Mouse (Mus musculus) intestine, embryonic 16.5 days (tissue): ENCODE data around the gene Gm37240. TPM values are rescaled to one million over a fixed set of nuclear protein-coding genes. Genes with fewer than 3 reads are reported as not detected.

Experiments used
- ATAC-seq: fragments of 200-750 bp; cut with Nextera tagmentation; 2 replicates; pipeline ENCODE4 v1.8.0; 2017; ENCODE audit warnings: moderate TSS enrichment, moderate library complexity
- H3K27ac ChIP-seq: fragments of 300-500 bp; sonication (generic); 2 replicates; pipeline ENCODE4 v1.5.1; 2014; ENCODE audit warnings: mild to moderate bottlenecking, low read length
- H3K27me3 ChIP-seq: fragments of 300-500 bp; sonication (generic); replicated peaks from 2 replicates; pipeline ENCODE4 v1.6.1; 2014; ENCODE audit warnings: low read length, control low read depth, mixed read lengths; ENCODE audit not compliant: control insufficient read depth, insufficient read depth
- H3K36me3 ChIP-seq: fragments of 300-500 bp; sonication (generic); 2 replicates; pipeline ENCODE4 v1.6.1; 2014; ENCODE audit warnings: low read length, control low read depth; ENCODE audit not compliant: control insufficient read depth, insufficient read depth
- H3K4me1 ChIP-seq: fragments of 300-500 bp; sonication (generic); 2 replicates; pipeline ENCODE4 v1.6.1; 2014; ENCODE audit warnings: low read length, control low read depth, mixed read lengths; ENCODE audit not compliant: control insufficient read depth, insufficient read depth
- H3K4me2 ChIP-seq: fragments of 300-500 bp; sonication (generic); 2 replicates; pipeline ENCODE4 v1.6.1; 2014; ENCODE audit warnings: low read depth, low read length, control low read depth
- H3K4me3 ChIP-seq: fragments of 300-500 bp; sonication (generic); 2 replicates; pipeline ENCODE4 v1.5.1; 2014; ENCODE audit warnings: mild to moderate bottlenecking, low read length
- H3K9ac ChIP-seq: fragments of 300-500 bp; sonication (generic); 2 replicates; pipeline ENCODE4 v1.6.1; 2014; ENCODE audit warnings: low read depth, low read length
- H3K9me3 ChIP-seq: fragments of 300-500 bp; sonication (generic); 2 replicates; pipeline ENCODE4 v1.6.1; 2016; ENCODE audit warnings: low read length, control low read depth; ENCODE audit not compliant: control insufficient read depth
- WGBS: fragments of 180-500 bp; shearing (Covaris S2); extraction: QIAGEN DNeasy Blood & Tissue Kit; methylation state at CpG from one replicate; pipeline ENCODE4 v1.1.7; 2014; 5-methylcytosine and 5-hydroxymethylcytosine counted together
- polyA plus RNA-seq: library from polyadenylated mRNA; unstranded; fragments of >200 nt; fragmentation: Nextera tagmentation; extraction: Ambion mirVana; gene quantifications from 2 replicates; pipeline ENCODE4 v1.2.1, GENCODE M21; 2015

Gm37240 gene
- polyA plus RNA-seq, 1 experiment from 2014 or later: 6.8 TPM

DNA sequence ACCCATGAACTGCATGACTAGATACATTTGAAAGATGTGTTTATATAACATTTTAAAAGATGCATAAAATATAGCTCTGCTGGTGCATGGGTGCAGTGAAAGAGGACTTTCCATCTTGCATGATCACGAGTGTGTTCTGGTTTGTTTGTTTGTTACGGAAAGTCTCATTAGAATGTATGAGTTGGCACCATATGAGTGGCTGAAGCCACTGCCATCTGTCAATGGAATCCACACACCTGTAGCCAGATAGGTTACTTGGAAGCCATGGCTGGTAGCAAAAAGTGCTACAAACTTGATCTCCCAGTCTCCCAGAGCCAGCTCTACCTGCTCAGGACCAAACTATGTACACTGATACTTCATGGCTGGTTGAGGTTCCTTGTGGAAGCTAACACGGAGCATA lies 231.8 kb downstream of the Gm37240 start:
- no peak overlapping the region for H3K27ac ChIP-seq
- no peaks in the 10 kb centered on the region for H3K27me3 ChIP-seq
- no peak for ATAC-seq
- H3K4me1 ChIP-seq: no peaks in the 10 kb centered on the region
- WGBS: 90% methylated on average over 3 of the region's 3 CpGs
- no peak overlapping the region for H3K9ac ChIP-seq
- no peak overlapping the region for H3K4me3 ChIP-seq
- H3K4me2 ChIP-seq: no peak overlapping the region
- no peaks in the 10 kb centered on the region for H3K9me3 ChIP-seq
- peaks cover 3% of the 10 kb centered on the region; the same call in 1 of the 2 replicates for H3K36me3 ChIP-seq

GRCm38 (mm10) chr3:85652727-85653665 lies 234.3 kb downstream of the Gm37240 start:
- Histone ChIP-seq H3K9me3 (no peaks in the 10 kb centered on the region), H3K4me3 (no peak overlapping the region), H3K36me3 (peaks cover 3% of the 10 kb centered on the region; the same call in 1 of the 2 replicates), H3K9ac (no peak overlapping the region), H3K27me3 (no peaks in the 10 kb centered on the region), H3K4me2 (no peak overlapping the region), H3K27ac (no peak overlapping the region), H3K4me1 (no peaks in the 10 kb centered on the region)
- ATAC-seq: no peak
- 71% methylated on average over 4 of the region's 4 CpGs for WGBS

DNA sequence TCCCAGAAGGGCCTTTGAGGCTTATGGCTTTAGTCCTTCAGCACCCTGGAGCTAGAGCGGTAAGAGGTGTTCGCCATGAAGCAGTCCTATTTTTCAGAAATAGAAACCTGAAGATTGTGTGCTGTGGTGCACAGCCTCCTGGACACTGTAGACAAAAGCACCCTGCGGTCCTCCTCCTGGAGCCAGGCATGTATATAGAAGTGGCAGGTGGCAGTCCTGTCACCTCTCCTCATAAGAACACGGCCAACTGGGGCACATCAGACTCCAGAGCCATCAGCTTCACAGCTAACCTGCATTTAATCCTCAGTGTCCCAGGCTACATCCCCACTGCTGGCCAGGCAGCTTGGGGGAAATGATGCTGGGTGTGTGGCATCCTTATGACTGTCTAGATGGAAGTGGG lies 238.1 kb downstream of the Gm37240 start:
- H3K27ac ChIP-seq: no peak overlapping the region
- peaks cover 3% of the 10 kb centered on the region; the same call in 1 of the 2 replicates for H3K36me3 ChIP-seq
- H3K4me3 ChIP-seq: no peak overlapping the region
- no peak overlapping the region for H3K9ac ChIP-seq
- no peaks in the 10 kb centered on the region for H3K27me3 ChIP-seq
- H3K9me3 ChIP-seq: no peaks in the 10 kb centered on the region
- ATAC-seq: no peak
- H3K4me2 ChIP-seq: no peak overlapping the region
- WGBS: 91% methylated on average over 4 of the region's 4 CpGs
- no peaks in the 10 kb centered on the region for H3K4me1 ChIP-seq

DNA sequence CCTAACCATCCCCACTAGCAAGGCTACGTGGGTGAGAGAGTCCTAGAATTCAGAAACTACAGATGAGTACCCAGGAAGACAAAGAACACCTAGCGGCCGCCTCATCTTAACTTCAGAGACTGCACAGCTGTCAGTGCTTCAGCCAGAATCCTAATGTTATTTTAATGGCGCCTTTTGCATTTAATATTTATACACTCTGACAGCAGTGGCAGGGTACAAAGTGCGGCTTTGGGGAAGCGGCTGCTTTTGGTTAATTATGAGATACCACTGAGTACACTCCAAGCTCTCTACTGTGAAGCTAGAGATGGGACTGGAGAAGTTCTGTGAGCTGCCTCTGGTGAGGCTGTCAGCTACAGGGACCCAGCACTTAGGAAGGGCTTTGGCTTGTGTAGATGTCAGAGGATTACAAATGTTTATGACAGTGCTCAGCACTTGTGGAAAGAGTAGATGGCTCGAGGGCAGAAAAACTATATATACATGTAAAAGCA lies 241.8 kb downstream of the Gm37240 start:
- no peak overlapping the region for H3K4me3 ChIP-seq
- no peaks in the 10 kb centered on the region for H3K4me1 ChIP-seq
- no peaks in the 10 kb centered on the region; the same call in 1 of the 2 replicates for H3K36me3 ChIP-seq
- H3K27me3 ChIP-seq: no peaks in the 10 kb centered on the region
- no peak for ATAC-seq
- H3K27ac ChIP-seq: no peak overlapping the region
- WGBS: 63% methylated on average over 7 of the region's 7 CpGs
- H3K9me3 ChIP-seq: no peaks in the 10 kb centered on the region
- no peak overlapping the region for H3K9ac ChIP-seq
- H3K4me2 ChIP-seq: no peak overlapping the region

DNA sequence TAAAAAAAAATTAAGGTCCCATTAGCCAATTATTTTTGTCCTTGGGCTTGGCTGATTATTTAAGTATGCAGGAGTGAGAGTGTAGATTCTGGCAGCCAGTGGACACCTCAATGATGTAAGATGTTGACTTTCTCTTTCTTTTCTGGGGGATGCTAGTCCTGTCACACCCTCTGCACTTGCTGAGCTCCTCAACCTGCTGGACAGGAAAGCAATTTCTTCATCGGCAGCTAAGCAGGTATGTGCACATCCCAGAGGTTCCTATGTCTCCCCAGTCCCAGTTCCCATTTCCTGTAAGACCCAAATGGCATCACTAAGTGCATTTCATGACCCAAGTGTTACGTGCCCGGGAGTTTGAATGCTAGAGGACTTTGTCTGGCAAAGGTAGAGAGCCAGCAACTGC lies 242.5 kb downstream of the Gm37240 start:
- H3K4me3 ChIP-seq: no peak overlapping the region
- no peak overlapping the region for H3K9ac ChIP-seq
- no peak overlapping the region for H3K27ac ChIP-seq
- no peak overlapping the region for H3K4me2 ChIP-seq
- H3K4me1 ChIP-seq: no peaks in the 10 kb centered on the region
- ATAC-seq: no peak
- WGBS: 94% methylated on average over 3 of the region's 3 CpGs
- H3K9me3 ChIP-seq: no peaks in the 10 kb centered on the region
- no peaks in the 10 kb centered on the region for H3K27me3 ChIP-seq
- H3K36me3 ChIP-seq: no peaks in the 10 kb centered on the region; the same call in 1 of the 2 replicates

GRCm38 (mm10) chr3:85641751-85642150 lies 245.6 kb downstream of the Gm37240 start:
- no peaks in the 10 kb centered on the region for H3K4me1 ChIP-seq
- 82% methylated on average over 3 of the region's 3 CpGs for WGBS
- no peak overlapping the region for H3K27ac ChIP-seq
- H3K36me3 ChIP-seq: no peaks in the 10 kb centered on the region
- H3K4me3 ChIP-seq: no peak overlapping the region
- no peak overlapping the region for H3K4me2 ChIP-seq
- H3K9ac ChIP-seq: no peak overlapping the region
- no peak for ATAC-seq
- no peaks in the 10 kb centered on the region for H3K9me3 ChIP-seq
- no peaks in the 10 kb centered on the region for H3K27me3 ChIP-seq

- H3K36me3 ChIP-seq: no peaks in the 10 kb centered on the region
- H3K4me1 ChIP-seq: 0 out of 2 replicates have a peak, but pooled peaks cover 5% of the 10 kb centered on the region
- H3K4me2 ChIP-seq: no peak overlapping the region
- H3K9ac ChIP-seq: no peak overlapping the region
- H3K27ac ChIP-seq: no peak overlapping the region
- no peak for ATAC-seq
- H3K4me3 ChIP-seq: no peak overlapping the region
- no peaks in the 10 kb centered on the region for H3K9me3 ChIP-seq
- WGBS: 79% methylated on average over 5 of the region's 5 CpGs
- H3K27me3 ChIP-seq: no peaks in the 10 kb centered on the region
These were observed 250.4 kb downstream of the Gm37240 start for GRCm38 (mm10) chr3:85636716-85637447.

DNA sequence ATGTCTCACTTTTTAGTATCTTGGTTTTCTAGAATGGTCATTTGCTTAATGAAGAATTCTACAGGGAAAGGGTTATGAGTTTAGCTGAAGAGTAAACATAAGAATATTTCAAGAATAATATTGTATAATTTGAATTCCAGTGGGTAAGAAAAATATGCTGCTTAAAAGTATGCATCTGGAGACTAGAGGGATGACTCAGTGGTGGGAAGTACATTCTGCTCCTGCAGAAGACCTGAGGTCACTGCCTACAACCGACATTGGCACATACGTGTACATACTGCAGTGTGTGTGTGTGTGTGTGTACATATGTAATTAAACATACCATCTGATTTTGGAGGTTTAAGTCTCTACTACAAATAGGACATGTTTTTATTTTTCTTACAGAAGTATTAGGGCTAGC lies 251.7 kb downstream of the Gm37240 start:
- Histone ChIP-seq H3K36me3 (no peaks in the 10 kb centered on the region), H3K4me3 (no peak overlapping the region), H3K9ac (no peak overlapping the region), H3K27me3 (no peaks in the 10 kb centered on the region), H3K4me1 (0 out of 2 replicates have a peak, but pooled peaks cover 5% of the 10 kb centered on the region), H3K4me2 (no peak overlapping the region), H3K27ac (no peak overlapping the region), H3K9me3 (no peaks in the 10 kb centered on the region)
- 72% methylated on average over 2 of the region's 2 CpGs for WGBS
- no peak for ATAC-seq

DNA sequence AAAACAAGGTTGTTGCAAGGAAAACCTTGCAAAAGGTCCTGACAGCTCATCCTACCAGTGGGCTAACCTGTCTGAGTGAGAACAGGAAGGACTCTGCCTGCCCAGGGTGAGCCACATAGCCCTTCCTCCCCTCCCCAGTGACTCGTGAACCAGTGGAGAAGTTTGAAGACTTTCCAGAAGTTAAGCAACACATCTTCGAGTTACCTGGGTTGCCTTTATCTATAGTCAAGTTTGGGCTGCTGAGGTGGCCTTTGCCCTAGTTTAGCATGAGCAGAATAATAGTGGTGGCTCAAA lies 252.2 kb downstream of the Gm37240 start:
- no peak overlapping the region for H3K4me3 ChIP-seq
- 0 out of 2 replicates have a peak, but pooled peaks cover 5% of the 10 kb centered on the region for H3K4me1 ChIP-seq
- no peak overlapping the region for H3K9ac ChIP-seq
- ATAC-seq: no peak
- no peaks in the 10 kb centered on the region for H3K36me3 ChIP-seq
- H3K4me2 ChIP-seq: no peak overlapping the region
- H3K27me3 ChIP-seq: no peaks in the 10 kb centered on the region
- no peaks in the 10 kb centered on the region for H3K9me3 ChIP-seq
- 0 out of 2 replicates have a peak overlapping the region, but pooled peaks have one; percentile 4 for H3K27ac ChIP-seq
- 52% methylated on average over 2 of the region's 2 CpGs for WGBS
